Mouse (Mus musculus) lung, embryonic 14.5 days (tissue): Measurements from ENCODE around the gene Cd1d1. TPM values are rescaled to one million over a fixed set of nuclear protein-coding genes. Genes with fewer than 3 reads are reported as not detected.
"Not testable (repeated sequence)": the region's sequence is repeated elsewhere in the genome, so short reads cannot be mapped to it uniquely, and the experiment has no call there.

ENCODE experiments used
- ATAC-seq: fragments of 200-750 bp; cut with Nextera tagmentation; 2 replicates; pipeline ENCODE4 v1.8.0; 2017; ENCODE audit warnings: mild to moderate bottlenecking, moderate TSS enrichment, moderate library complexity; ENCODE audit not compliant: insufficient read depth
- DNase-seq: peaks from one replicate; pipeline ENCODE4 v3.0.0-alpha.2; 2015
- H3K27ac ChIP-seq: fragments of 300-500 bp; sonication (generic); 2 replicates; pipeline ENCODE4 v1.5.1; 2014; ENCODE audit warnings: low read depth, mild to moderate bottlenecking, moderate library complexity
- H3K27me3 ChIP-seq: fragments of 300-500 bp; sonication (generic); 2 replicates; pipeline ENCODE4 v1.6.1; 2014; ENCODE audit warnings: low read length, control low read depth; ENCODE audit not compliant: insufficient read depth
- H3K36me3 ChIP-seq: fragments of 300-500 bp; sonication (generic); 2 replicates; pipeline ENCODE4 v1.6.1; 2014; ENCODE audit warnings: control low read depth; ENCODE audit not compliant: insufficient read depth
- H3K4me1 ChIP-seq: fragments of 300-500 bp; sonication (generic); 2 replicates; pipeline ENCODE4 v1.6.1; 2014; ENCODE audit warnings: antibody characterized with exemption, control low read depth; ENCODE audit not compliant: insufficient read depth
- H3K4me2 ChIP-seq: fragments of 300-500 bp; sonication (generic); 2 replicates; pipeline ENCODE4 v1.6.1; 2014; ENCODE audit warnings: mild to moderate bottlenecking
- H3K4me3 ChIP-seq: fragments of 300-500 bp; sonication (generic); 2 replicates; pipeline ENCODE4 v1.5.1; 2014; ENCODE audit warnings: low read depth, low read length
- H3K9ac ChIP-seq: fragments of 300-500 bp; sonication (generic); 2 replicates; pipeline ENCODE4 v1.6.1; 2014
- H3K9me3 ChIP-seq: fragments of 300-500 bp; sonication (generic); 2 replicates; pipeline ENCODE4 v1.6.1; 2016; ENCODE audit warnings: low read depth, low read length, control low read depth
- CTCF ChIP-seq: IDR thresholded peaks from 2 replicates; pipeline ENCODE4 v1.5.1; 2016; ENCODE audit warnings: antibody characterized with exemption, low read depth
- WGBS: fragments of 180-500 bp; shearing (Covaris S2); extraction: QIAGEN DNeasy Blood & Tissue Kit; methylation state at CpG from one replicate; pipeline ENCODE4 v1.1.7; 2014; 5-methylcytosine and 5-hydroxymethylcytosine counted together
- polyA plus RNA-seq: library from polyadenylated mRNA; unstranded; fragments of >200 nt; fragmentation: Nextera tagmentation; extraction: Ambion mirVana; gene quantifications from 2 replicates; pipeline ENCODE4 v1.2.1, GENCODE M21; 2014

Cd1d1 gene
- polyA plus RNA-seq, 1 experiment from 2014 or later, result 35.3 TPM

DNA sequence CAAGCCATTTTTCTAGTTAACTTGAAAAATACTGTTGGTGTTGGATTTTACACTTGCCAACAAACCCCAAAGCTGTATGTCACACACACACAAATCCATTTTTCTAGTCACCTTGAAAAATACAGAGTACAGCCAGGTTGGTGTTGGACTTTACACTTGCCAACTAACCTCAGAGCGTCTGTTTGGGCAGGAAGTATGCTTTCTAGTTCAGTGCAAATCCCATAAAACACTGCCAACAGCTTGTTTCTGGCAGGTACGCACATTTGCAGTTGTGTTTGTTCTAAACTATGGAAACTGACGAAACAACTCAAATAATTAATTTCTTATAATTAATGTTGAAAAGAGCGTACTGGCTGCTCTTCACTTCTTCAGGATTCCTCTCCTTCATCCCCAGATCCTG is 3.1 kb downstream of the Cd1d1 start:
- 84% methylated on average over 4 of the region's 4 CpGs for WGBS
- no peak overlapping the region for H3K9ac ChIP-seq
- H3K4me2 ChIP-seq, result no peak overlapping the region
- DNase-seq (no peak), ATAC-seq (no peak)
- TF ChIP-seq CTCF, result no peak
- H3K4me1 ChIP-seq, result no peaks in the 10 kb centered on the region
- no peak overlapping the region for H3K4me3 ChIP-seq
- H3K27me3 ChIP-seq, result no peaks in the 10 kb centered on the region
- H3K27ac ChIP-seq, result no peak overlapping the region
- H3K36me3 ChIP-seq, result no peaks in the 10 kb centered on the region
- H3K9me3 ChIP-seq, result no peaks in the 10 kb centered on the region

DNA sequence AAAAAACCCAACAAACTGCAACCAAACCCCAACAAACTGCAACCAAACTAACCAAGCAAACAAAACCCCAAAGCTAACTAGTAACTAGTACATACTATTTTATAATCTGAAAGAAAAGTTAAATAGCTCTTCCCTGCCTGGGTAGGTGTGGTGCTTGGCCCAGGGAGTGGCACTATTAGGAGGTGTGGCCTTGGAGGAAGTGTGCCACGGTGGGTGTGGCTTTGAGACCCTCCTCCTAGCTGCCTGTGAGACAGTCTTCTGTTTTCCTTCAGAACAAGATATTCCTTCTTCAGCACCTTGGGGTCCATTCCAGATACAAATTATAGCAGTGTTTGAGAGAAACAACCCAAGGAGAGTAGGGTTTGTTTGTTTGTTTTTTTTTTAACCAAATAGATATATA is 3.9 kb downstream of the Cd1d1 start:
- ATAC-seq (no peak), DNase-seq (no peak)
- 68% methylated on average over 1 of the region's 1 CpGs for WGBS
- Histone ChIP-seq H3K4me1 (no peaks in the 10 kb centered on the region), H3K27me3 (no peaks in the 10 kb centered on the region), H3K4me2 (no peak overlapping the region), H3K9me3 (no peaks in the 10 kb centered on the region), H3K27ac (no peak overlapping the region), H3K36me3 (no peaks in the 10 kb centered on the region), H3K9ac (no peak overlapping the region), H3K4me3 (no peak overlapping the region)
- no peak for TF ChIP-seq CTCF

GRCm38 (mm10) chr3:86986969-86987368 is 12.3 kb downstream of the Cd1d1 start:
- Histone ChIP-seq H3K4me3 (peak overlapping the region; percentile 32), H3K4me2 (peak overlapping the region; percentile 61), H3K9ac (peak overlapping the region; percentile 52; the same call in 1 of the 2 replicates)
- H3K4me1 ChIP-seq, DNase-seq, H3K27me3 ChIP-seq, H3K27ac ChIP-seq, H3K36me3 ChIP-seq, H3K9me3 ChIP-seq: not testable (repeated sequence)
- 0 out of 2 replicates have a peak, but pooled peaks have one; percentile 38 for ATAC-seq
- 46% methylated on average over 5 of the region's 6 CpGs for WGBS

GRCm38 (mm10) chr3:86986490-86986889 is 12.8 kb downstream of the Cd1d1 start:
- H3K4me2 ChIP-seq, result peak overlapping the region; percentile 61
- WGBS, result 29% methylated on average over 12 of the region's 12 CpGs
- H3K27me3 ChIP-seq, result no peaks in the 10 kb centered on the region
- H3K9ac ChIP-seq, result peak overlapping the region; percentile 52; the same call in 1 of the 2 replicates
- H3K27ac ChIP-seq, result no peak overlapping the region
- H3K9me3 ChIP-seq, result no peaks in the 10 kb centered on the region
- peak overlapping the region; percentile 32 for H3K4me3 ChIP-seq
- no peaks in the 10 kb centered on the region for H3K4me1 ChIP-seq
- DNase-seq, result peak; percentile 59
- peak; percentile 71; the same call in 1 of the 2 replicates for ATAC-seq
- TF ChIP-seq CTCF, result no peak
- no peaks in the 10 kb centered on the region for H3K36me3 ChIP-seq

DNA sequence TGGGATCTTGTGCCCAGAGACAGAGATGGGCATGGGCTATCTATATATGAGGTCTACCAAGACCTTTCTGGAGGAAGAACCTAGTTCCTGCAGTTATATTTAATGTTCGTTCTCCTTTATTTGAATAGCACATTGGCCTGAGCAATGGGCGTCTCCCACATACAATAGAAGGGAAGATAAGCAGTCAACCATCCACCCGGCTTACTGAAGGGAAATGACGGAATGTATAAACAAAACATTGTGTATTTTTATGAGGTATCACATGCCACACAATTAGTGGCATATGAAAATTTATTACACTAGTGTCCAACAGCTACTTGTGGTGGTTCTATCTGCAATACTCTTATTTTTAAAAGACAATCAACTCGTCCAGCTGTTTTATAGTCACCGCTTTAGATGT is 15.9 kb downstream of the Cd1d1 start:
- DNase-seq, result no peak

DNA sequence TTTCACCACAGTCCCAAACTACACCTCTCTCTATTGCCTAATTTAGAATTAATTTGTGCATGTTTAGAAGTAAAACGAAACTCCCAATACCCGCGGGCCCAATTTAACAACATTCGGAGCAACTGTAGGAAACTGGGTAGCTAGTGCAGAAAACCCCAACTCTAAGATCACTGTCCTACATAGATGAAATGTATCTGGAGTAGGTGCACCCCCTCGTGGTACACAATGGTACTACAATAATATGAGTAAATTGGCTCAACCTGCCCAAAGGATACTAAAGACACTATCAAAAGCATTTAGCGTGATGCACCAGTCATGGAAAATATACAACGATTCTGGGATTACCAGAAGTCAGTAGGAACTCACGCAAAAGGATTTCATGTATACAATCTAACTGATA is 22.7 kb downstream of the Cd1d1 start:
- no peaks in the 10 kb centered on the region for H3K9me3 ChIP-seq
- no peak; the same call in none of the 2 replicates for ATAC-seq
- DNase-seq, result peak; percentile 89
- peak; percentile 86 for TF ChIP-seq CTCF
- no peaks in the 10 kb centered on the region for H3K4me1 ChIP-seq
- H3K36me3 ChIP-seq, result no peaks in the 10 kb centered on the region
- no peak overlapping the region for H3K4me2 ChIP-seq
- no peaks in the 10 kb centered on the region for H3K27me3 ChIP-seq
- H3K9ac ChIP-seq, result no peak overlapping the region
- H3K4me3 ChIP-seq, result no peak overlapping the region
- 18% methylated on average over 8 of the region's 8 CpGs for WGBS
- no peak overlapping the region for H3K27ac ChIP-seq

More for the DNA sequence above, 15.9 kb downstream of the Cd1d1 start:
- no peaks in the 10 kb centered on the region for H3K36me3 ChIP-seq
- no peak overlapping the region for H3K4me3 ChIP-seq
- ATAC-seq, result no peak
- H3K4me1 ChIP-seq, result no peaks in the 10 kb centered on the region
- no peak overlapping the region for H3K27ac ChIP-seq
- no peak overlapping the region for H3K9ac ChIP-seq
- no peaks in the 10 kb centered on the region for H3K27me3 ChIP-seq
- TF ChIP-seq CTCF, result no peak
- no peak overlapping the region for H3K4me2 ChIP-seq
- WGBS, result 65% methylated on average over 6 of the region's 6 CpGs
- H3K9me3 ChIP-seq, result no peaks in the 10 kb centered on the region

DNA sequence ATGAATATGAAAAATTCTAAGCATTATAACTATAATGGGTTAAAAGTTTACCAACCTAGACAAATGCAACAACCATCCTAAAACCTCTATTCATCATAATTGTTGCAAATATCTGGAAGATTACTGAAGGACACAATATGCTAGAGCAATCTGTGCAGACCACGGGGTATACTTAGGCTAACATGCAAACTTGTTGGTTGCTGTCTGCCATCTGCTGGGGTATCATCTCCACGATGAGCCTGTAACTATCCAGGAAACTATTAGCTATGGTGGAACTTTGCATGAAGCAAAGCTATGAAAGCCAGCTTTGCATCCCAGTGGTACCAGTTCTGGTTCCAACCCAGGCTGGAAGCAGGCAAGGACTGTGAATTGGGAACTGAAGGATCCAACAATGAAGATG is 24.1 kb downstream of the Cd1d1 start:
- no peaks in the 10 kb centered on the region for H3K36me3 ChIP-seq
- H3K4me3 ChIP-seq, result no peak overlapping the region
- no peak; the same call in 1 of the 2 replicates for TF ChIP-seq CTCF
- ATAC-seq (no peak), DNase-seq (no peak)
- H3K4me1 ChIP-seq, result no peaks in the 10 kb centered on the region
- no peaks in the 10 kb centered on the region for H3K27me3 ChIP-seq
- WGBS, result 67% methylated on average over 2 of the region's 2 CpGs
- H3K9ac ChIP-seq, result no peak overlapping the region
- no peak overlapping the region for H3K27ac ChIP-seq
- H3K9me3 ChIP-seq, result no peaks in the 10 kb centered on the region
- H3K4me2 ChIP-seq, result no peak overlapping the region
